Mouse (Mus musculus) kidney, adult 8-10 months (tissue): Measurements from ENCODE around the gene Mfng.
A peak's percentile ranks its signal among the peaks of the same experiment; 100 is the strongest.

Experiments used
- DNase-seq, 2 experiments: peaks; one replicate each; pipeline ENCODE4 v3.0.0; 2022

Mfng gene

GRCm38 (mm10) chr15:78712335-78713258 lies 60.7 kb downstream of the Mfng start:
- peak in 1 of 2 experiments; percentile 10 for DNase-seq

DNA sequence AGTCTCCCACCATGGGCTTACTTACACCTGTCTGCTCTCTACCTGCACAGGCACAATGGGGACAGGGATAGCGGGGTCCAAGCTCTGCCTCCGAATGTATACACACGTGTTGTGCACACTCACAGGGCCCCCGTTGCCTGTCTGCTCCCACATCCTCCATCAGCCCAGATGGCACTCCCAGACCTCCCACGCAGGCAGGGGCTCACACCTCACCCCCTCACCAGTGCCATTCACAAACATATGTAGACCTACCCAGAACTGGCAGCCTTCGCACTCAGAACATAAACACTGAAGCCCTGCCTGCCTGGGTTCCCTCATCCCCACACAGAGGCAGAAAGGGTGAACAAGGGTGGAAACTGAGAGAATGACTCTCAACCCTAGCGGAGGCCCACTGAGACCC lies 61.3 kb downstream of the Mfng start:
- DNase-seq, result no peak

DNA sequence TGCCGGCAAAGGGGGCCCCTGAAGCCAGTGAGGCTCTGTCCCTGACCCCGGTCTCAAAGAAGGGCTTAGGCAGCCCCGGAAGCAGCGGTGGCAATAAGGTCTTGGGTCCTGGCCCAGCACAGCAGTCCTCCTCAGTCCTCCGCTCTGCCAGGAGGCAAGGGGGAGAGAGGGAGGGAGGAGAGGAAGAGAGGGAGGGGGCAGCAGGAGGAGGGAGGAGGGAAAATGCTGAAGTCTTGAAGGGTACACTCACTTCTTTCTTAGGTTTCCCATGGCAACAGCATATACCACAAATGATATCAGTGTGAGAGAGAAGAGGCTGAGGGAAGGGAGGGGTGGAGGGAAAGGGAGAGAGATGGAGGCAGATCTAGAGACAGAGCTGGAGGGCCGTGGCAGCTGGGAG lies 62.6 kb downstream of the Mfng start:
- no peak for DNase-seq

- DNase-seq, result no peak
These were observed 63.5 kb downstream of the Mfng start for GRCm38 (mm10) chr15:78709767-78710166.

DNA sequence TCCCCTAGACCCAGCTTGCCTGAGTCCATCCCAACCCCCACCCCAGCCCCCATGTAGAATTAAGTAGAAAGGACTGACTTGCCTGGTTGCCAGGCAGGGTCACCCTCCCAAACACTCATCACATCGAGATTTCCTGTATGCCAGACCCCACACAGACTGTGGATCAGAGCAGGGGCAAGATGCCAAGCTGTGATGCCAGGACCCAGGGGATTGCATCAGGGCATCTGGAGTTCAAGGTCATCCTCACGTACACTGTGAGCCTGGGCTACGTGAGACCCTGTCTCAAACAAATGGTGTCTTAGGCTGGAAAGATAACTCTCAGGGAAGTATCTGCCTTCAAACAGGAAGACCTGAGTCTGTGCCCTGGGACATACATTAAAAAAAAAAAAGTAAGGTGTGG lies 66.6 kb downstream of the Mfng start:
- no peak for DNase-seq
